Mouse (Mus musculus) forebrain, embryonic 16.5 days (tissue): ENCODE results near the gene Stx8. TPM values are rescaled to one million over a fixed set of nuclear protein-coding genes. Genes with fewer than 3 reads are reported as not detected.

Experiments used
- ATAC-seq: fragments of 200-750 bp; cut with Nextera tagmentation; 2 replicates; pipeline ENCODE4 v1.8.0; 2017; ENCODE audit warnings: mild to moderate bottlenecking, moderate library complexity
- H3K27ac ChIP-seq: fragments of 300-500 bp; sonication (generic); 2 replicates; pipeline ENCODE4 v1.5.1; 2014; ENCODE audit warnings: low read length, control low read depth
- H3K27me3 ChIP-seq: fragments of 300-500 bp; sonication (generic); replicated peaks from 2 replicates; pipeline ENCODE4 v1.6.1; 2014; ENCODE audit warnings: low read length; ENCODE audit not compliant: control insufficient read depth, insufficient read depth
- H3K36me3 ChIP-seq: fragments of 300-500 bp; sonication (generic); 2 replicates; pipeline ENCODE4 v1.6.1; 2014; ENCODE audit not compliant: control insufficient read depth, insufficient read depth
- H3K4me1 ChIP-seq: fragments of 300-500 bp; sonication (generic); replicated peaks from 2 replicates; pipeline ENCODE4 v1.6.1; 2014; ENCODE audit warnings: low read length; ENCODE audit not compliant: control insufficient read depth, insufficient read depth
- H3K4me2 ChIP-seq: fragments of 300-500 bp; sonication (generic); 2 replicates; pipeline ENCODE4 v1.6.1; 2014; ENCODE audit warnings: mild to moderate bottlenecking, low read length, control low read depth
- H3K4me3 ChIP-seq: fragments of 300-500 bp; sonication (generic); replicated peaks from 2 replicates; pipeline ENCODE4 v1.5.1; 2014; ENCODE audit warnings: mild to moderate bottlenecking, low read length, control low read depth
- H3K9ac ChIP-seq: fragments of 300-500 bp; sonication (generic); replicated peaks from 2 replicates; pipeline ENCODE4 v1.6.1; 2014; ENCODE audit warnings: low read depth, low read length, control low read depth
- H3K9me3 ChIP-seq: fragments of 300-500 bp; sonication (generic); 2 replicates; pipeline ENCODE4 v1.6.1; 2016; ENCODE audit warnings: low read length; ENCODE audit not compliant: control insufficient read depth
- WGBS: fragments of 180-500 bp; shearing (Covaris S2); extraction: QIAGEN DNeasy Blood & Tissue Kit; methylation state at CpG from one replicate; pipeline ENCODE4 v1.1.7; 2014; 5-methylcytosine and 5-hydroxymethylcytosine counted together
- polyA plus RNA-seq: library from polyadenylated mRNA; unstranded; fragments of >200 nt; fragmentation: Nextera tagmentation; extraction: Ambion mirVana; gene quantifications from 2 replicates; pipeline ENCODE4 v1.2.1, GENCODE M21; 2015

The Stx8 gene
- polyA plus RNA-seq, 1 experiment from 2014 or later, result 68.2 TPM

GRCm38 (mm10) chr11:68136687-68137086, 170.7 kb downstream of the Stx8 start:
- H3K4me3 ChIP-seq, result no peak overlapping the region
- H3K4me1 ChIP-seq, result no peaks in the 10 kb centered on the region
- no peak overlapping the region for H3K27ac ChIP-seq
- H3K27me3 ChIP-seq, result no peaks in the 10 kb centered on the region
- no peak overlapping the region for H3K9ac ChIP-seq
- no peak overlapping the region for H3K4me2 ChIP-seq
- no peaks in the 10 kb centered on the region for H3K9me3 ChIP-seq
- WGBS, result 88% methylated on average over 8 of the region's 8 CpGs
- no peaks in the 10 kb centered on the region for H3K36me3 ChIP-seq
- ATAC-seq, result no peak

- Histone ChIP-seq H3K4me2 (no peak overlapping the region), H3K4me3 (no peak overlapping the region), H3K27me3 (no peaks in the 10 kb centered on the region), H3K4me1 (peaks cover 30% of the 10 kb centered on the region), H3K36me3 (no peaks in the 10 kb centered on the region), H3K9me3 (no peaks in the 10 kb centered on the region), H3K9ac (no peak overlapping the region), H3K27ac (no peak overlapping the region)
- WGBS, result 35% methylated on average over 8 of the region's 8 CpGs
- no peak for ATAC-seq
Observed at GRCm38 (mm10) chr11:68142296-68142695, 176.3 kb downstream of the Stx8 start.

GRCm38 (mm10) chr11:68144235-68145065, 178.5 kb downstream of the Stx8 start:
- no peak for ATAC-seq
- peak overlapping the region; percentile 26 for H3K4me2 ChIP-seq
- peak overlapping the region; percentile 34 for H3K27ac ChIP-seq
- H3K36me3 ChIP-seq, result no peaks in the 10 kb centered on the region
- no peaks in the 10 kb centered on the region for H3K9me3 ChIP-seq
- H3K27me3 ChIP-seq, result peaks cover 9% of the 10 kb centered on the region; the same call in 1 of the 2 replicates
- H3K4me3 ChIP-seq, result no peak overlapping the region
- peaks cover 30% of the 10 kb centered on the region for H3K4me1 ChIP-seq
- WGBS, result 19% methylated on average over 13 of the region's 13 CpGs
- H3K9ac ChIP-seq, result no peak overlapping the region; the same call in 1 of the 2 replicates

- H3K9me3 ChIP-seq, result no peaks in the 10 kb centered on the region
- H3K4me2 ChIP-seq, result peak overlapping the region; percentile 26
- WGBS, result 6% methylated on average over 13 of the region's 13 CpGs
- no peaks in the 10 kb centered on the region for H3K36me3 ChIP-seq
- H3K27ac ChIP-seq, result peak overlapping the region; percentile 34
- H3K27me3 ChIP-seq, result peaks cover 9% of the 10 kb centered on the region; the same call in 1 of the 2 replicates
- peak overlapping the region; percentile 2; the same call in 1 of the 2 replicates for H3K9ac ChIP-seq
- H3K4me1 ChIP-seq, result peaks cover 30% of the 10 kb centered on the region
- ATAC-seq, result peak; percentile 22; the same call in 1 of the 2 replicates
- no peak overlapping the region for H3K4me3 ChIP-seq
Observed at GRCm38 (mm10) chr11:68145066-68145585, 179.1 kb downstream of the Stx8 start.

- Histone ChIP-seq H3K36me3 (no peaks in the 10 kb centered on the region), H3K4me1 (peaks cover 32% of the 10 kb centered on the region), H3K4me3 (no peak overlapping the region), H3K27ac (peak overlapping the region; percentile 34), H3K27me3 (peaks cover 9% of the 10 kb centered on the region; the same call in 1 of the 2 replicates), H3K9ac (peak overlapping the region; percentile 2; the same call in 1 of the 2 replicates), H3K9me3 (no peaks in the 10 kb centered on the region), H3K4me2 (peak overlapping the region; percentile 26)
- peak; percentile 82 for ATAC-seq
- 4% methylated on average over 17 of the region's 17 CpGs for WGBS
Observed at GRCm38 (mm10) chr11:68145586-68146455, 179.8 kb downstream of the Stx8 start.

- H3K4me2 ChIP-seq, result no peak overlapping the region
- peak; percentile 52 for ATAC-seq
- H3K9ac ChIP-seq, result no peak overlapping the region
- H3K27me3 ChIP-seq, result peaks cover 9% of the 10 kb centered on the region; the same call in 1 of the 2 replicates
- no peak overlapping the region for H3K4me3 ChIP-seq
- H3K27ac ChIP-seq, result peak overlapping the region; percentile 34
- WGBS, result 11% methylated on average over 4 of the region's 4 CpGs
- peaks cover 35% of the 10 kb centered on the region for H3K4me1 ChIP-seq
- H3K36me3 ChIP-seq, result no peaks in the 10 kb centered on the region
- no peaks in the 10 kb centered on the region for H3K9me3 ChIP-seq
Observed at GRCm38 (mm10) chr11:68146456-68146851, 180.5 kb downstream of the Stx8 start.

GRCm38 (mm10) chr11:68150938-68151337, 184.9 kb downstream of the Stx8 start:
- no peak overlapping the region for H3K27ac ChIP-seq
- WGBS, result 10% methylated on average over 2 of the region's 2 CpGs
- peak; percentile 57; the same call in 1 of the 2 replicates for ATAC-seq

GRCm38 (mm10) chr11:68155821-68156220, 189.8 kb downstream of the Stx8 start:
- H3K9ac ChIP-seq, result no peak overlapping the region
- no peak overlapping the region for H3K27ac ChIP-seq
- no peaks in the 10 kb centered on the region for H3K9me3 ChIP-seq
- H3K4me3 ChIP-seq, result no peak overlapping the region
- H3K4me1 ChIP-seq, result peaks cover 3% of the 10 kb centered on the region; the same call in 1 of the 2 replicates
- H3K27me3 ChIP-seq, result no peaks in the 10 kb centered on the region
- H3K36me3 ChIP-seq, result no peaks in the 10 kb centered on the region
- ATAC-seq, result no peak
- H3K4me2 ChIP-seq, result no peak overlapping the region

More at GRCm38 (mm10) chr11:68150938-68151337, 184.9 kb downstream of the Stx8 start:
- Histone ChIP-seq H3K27me3 (peaks cover 9% of the 10 kb centered on the region; the same call in 1 of the 2 replicates), H3K9ac (no peak overlapping the region), H3K4me1 (peaks cover 18% of the 10 kb centered on the region), H3K36me3 (no peaks in the 10 kb centered on the region), H3K9me3 (no peaks in the 10 kb centered on the region), H3K4me3 (no peak overlapping the region), H3K4me2 (no peak overlapping the region)

- Histone ChIP-seq H3K4me3 (no peak overlapping the region), H3K9me3 (no peaks in the 10 kb centered on the region), H3K4me1 (no peaks in the 10 kb centered on the region), H3K9ac (no peak overlapping the region), H3K36me3 (no peaks in the 10 kb centered on the region), H3K27me3 (no peaks in the 10 kb centered on the region), H3K27ac (no peak overlapping the region), H3K4me2 (no peak overlapping the region)
- 93% methylated on average over 3 of the region's 3 CpGs for WGBS
- no peak for ATAC-seq
Observed at GRCm38 (mm10) chr11:68158166-68158565, 192.2 kb downstream of the Stx8 start.
